Mouse (Mus musculus) spleen, adult 2 months (tissue): ENCODE results near the gene Ern1.

ENCODE experiments used
- CTCF ChIP-seq: fragments of 200-500 bp; IDR thresholded peaks from 2 replicates; pipeline ENCODE4 v1.5.1; 2011; ENCODE audit warnings: mild to moderate bottlenecking, inconsistent platforms; ENCODE audit not compliant: insufficient read depth, insufficient read length, insufficient replicate concordance; ENCODE audit errors: extremely low read depth
- POLR2A ChIP-seq: fragments of 200-500 bp; IDR thresholded peaks from 2 replicates; pipeline ENCODE4 v1.6.1; 2011; ENCODE audit warnings: low read depth, low read length, inconsistent platforms

GRCm38 (mm10) chr11:106506211-106506610, 18.6 kb upstream of the Ern1 start:
- TF ChIP-seq CTCF (no peak), POLR2A (no peak)
